Mouse (Mus musculus) forebrain, postnatal 0 days (tissue): ENCODE measurements around the gene Cldn20. TPM values are rescaled to one million over a fixed set of nuclear protein-coding genes. Genes with fewer than 3 reads are reported as not detected.

Source experiments
- ATAC-seq: fragments of 200-750 bp; cut with Nextera tagmentation; 2 replicates; pipeline ENCODE4 v1.8.0; 2017; ENCODE audit warnings: mild to moderate bottlenecking, moderate library complexity
- DNase-seq: peaks from one replicate; pipeline ENCODE4 v3.0.0-alpha.2; 2015
- H3K27ac ChIP-seq: fragments of 300-500 bp; sonication (generic); 2 replicates; pipeline ENCODE4 v1.5.1; 2014; ENCODE audit warnings: low read depth, mild to moderate bottlenecking, antibody characterized with exemption, low read length, moderate library complexity, mixed read lengths
- H3K27me3 ChIP-seq: fragments of 300-500 bp; sonication (generic); 2 replicates; pipeline ENCODE4 v1.6.1; 2014; ENCODE audit warnings: mild to moderate bottlenecking, low read length, mixed read lengths; ENCODE audit not compliant: insufficient read depth
- H3K36me3 ChIP-seq: fragments of 300-500 bp; sonication (generic); 2 replicates; pipeline ENCODE4 v1.6.1; 2014; ENCODE audit warnings: mild to moderate bottlenecking, moderate library complexity; ENCODE audit not compliant: insufficient read depth
- H3K4me1 ChIP-seq: fragments of 300-500 bp; sonication (generic); 2 replicates; pipeline ENCODE4 v1.6.1; 2014; ENCODE audit warnings: antibody characterized with exemption; ENCODE audit not compliant: insufficient read depth
- H3K4me2 ChIP-seq: fragments of 300-500 bp; sonication (generic); 2 replicates; pipeline ENCODE4 v1.6.1; 2014; ENCODE audit warnings: low read depth, mild to moderate bottlenecking, moderate library complexity
- H3K4me3 ChIP-seq: fragments of 300-500 bp; sonication (generic); 2 replicates; pipeline ENCODE4 v1.5.1; 2014; ENCODE audit warnings: low read depth, low read length, mixed read lengths
- H3K9ac ChIP-seq: fragments of 300-500 bp; sonication (generic); 2 replicates; pipeline ENCODE4 v1.6.1; 2014; ENCODE audit warnings: mild to moderate bottlenecking
- H3K9me3 ChIP-seq: fragments of 300-500 bp; sonication (generic); 2 replicates; pipeline ENCODE4 v1.6.1; 2016; ENCODE audit warnings: low read length
- CTCF ChIP-seq: sonication (generic); IDR thresholded peaks from 2 replicates; pipeline ENCODE4 v1.5.1; 2016; ENCODE audit warnings: antibody characterized with exemption, control low read depth, low read depth
- WGBS: fragments of 180-500 bp; shearing (Covaris S2); extraction: QIAGEN DNeasy Blood & Tissue Kit; methylation state at CpG from one replicate; pipeline ENCODE4 v1.1.7; 2014; 5-methylcytosine and 5-hydroxymethylcytosine counted together
- polyA plus RNA-seq: library from polyadenylated mRNA; unstranded; fragments of >200 nt; fragmentation: Nextera tagmentation; extraction: Ambion mirVana; gene quantifications from 2 replicates; pipeline ENCODE4 v1.2.1, GENCODE M21; 2015
- total RNA-seq: library from RNA; depleted of rRNA; stranded (reverse); fragments of >200 nt; gene quantifications from 2 replicates; pipeline ENCODE4 v1.2.3, GENCODE M21; 2014; rRNA removed

The Cldn20 gene
- total RNA-seq = 1.4 and 2.8 TPM in 2 replicates
- polyA plus RNA-seq = 1.6 and 2.0 TPM in 2 replicates

DNA sequence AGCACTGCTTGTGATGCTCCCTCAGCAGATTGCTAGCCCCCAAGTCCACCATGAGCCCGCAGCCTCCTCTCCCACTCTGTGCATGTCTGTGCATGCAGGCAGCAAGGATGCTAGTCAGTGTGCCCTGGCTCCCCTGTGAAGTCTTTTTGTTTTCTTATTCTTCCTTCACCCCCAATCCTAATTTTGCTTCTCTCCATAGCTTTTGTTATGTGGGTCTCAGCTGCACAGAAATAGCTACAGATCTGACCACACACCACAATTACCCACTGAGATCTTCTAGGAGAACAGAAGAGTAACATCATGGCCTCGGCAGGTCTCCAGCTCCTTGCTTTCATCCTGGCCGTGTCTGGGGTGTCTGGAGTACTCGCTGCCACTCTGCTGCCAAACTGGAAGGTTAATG lies at the start of gene Cldn20:
Gene Cldn20 (plus strand): TSS at position 301 of the 400 bp plus-strand sequence.
- no peak within 1 kb of the TSS for H3K9ac ChIP-seq
- no peak within 1 kb of the TSS for H3K4me3 ChIP-seq
- no peak within 1 kb of the TSS for H3K4me2 ChIP-seq
- no peak for TF ChIP-seq CTCF
- no peaks in the 10 kb centered on the region for H3K9me3 ChIP-seq
- DNase-seq (no peak), ATAC-seq (no peak)
- no peak within 1 kb of the TSS for H3K27ac ChIP-seq
- no peaks in the 10 kb centered on the region for H3K27me3 ChIP-seq
- no peaks in the 10 kb centered on the region for H3K4me1 ChIP-seq
- no peaks in the 10 kb centered on the region for H3K36me3 ChIP-seq
- WGBS = 81% methylated on average over 4 of the region's 4 CpGs

DNA sequence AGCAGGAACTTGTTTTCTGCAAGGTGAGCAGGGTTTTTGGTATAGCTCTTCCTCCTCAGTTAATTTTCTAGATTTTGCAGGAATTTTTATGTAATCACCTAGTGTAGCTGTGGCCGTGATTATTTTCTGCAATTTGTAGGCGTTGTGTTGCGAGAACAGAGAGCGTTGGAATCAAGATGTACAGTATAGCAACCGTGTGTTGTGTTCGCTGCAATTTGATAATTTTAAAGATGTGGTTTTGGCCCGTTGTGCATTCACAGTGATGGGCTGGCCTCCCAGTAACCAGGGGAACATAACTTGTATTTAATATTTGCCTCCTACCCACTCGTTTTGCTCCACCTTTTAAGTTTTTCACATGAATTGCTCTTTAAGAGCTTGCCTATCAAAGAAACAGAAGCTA lies 49.3 kb upstream of the Cldn20 start:
- Histone ChIP-seq H3K4me3 (peak overlapping the region; percentile 28), H3K27me3 (no peaks in the 10 kb centered on the region), H3K9ac (peak overlapping the region; percentile 31), H3K27ac (peak overlapping the region; percentile 79), H3K4me2 (peak overlapping the region; percentile 16), H3K4me1 (no peaks in the 10 kb centered on the region), H3K9me3 (no peaks in the 10 kb centered on the region), H3K36me3 (peaks cover 18% of the 10 kb centered on the region; the same call in 1 of the 2 replicates)
- DNase-seq = no peak
- ATAC-seq = no peak
- no peak for TF ChIP-seq CTCF
- 70% methylated on average over 8 of the region's 8 CpGs for WGBS

DNA sequence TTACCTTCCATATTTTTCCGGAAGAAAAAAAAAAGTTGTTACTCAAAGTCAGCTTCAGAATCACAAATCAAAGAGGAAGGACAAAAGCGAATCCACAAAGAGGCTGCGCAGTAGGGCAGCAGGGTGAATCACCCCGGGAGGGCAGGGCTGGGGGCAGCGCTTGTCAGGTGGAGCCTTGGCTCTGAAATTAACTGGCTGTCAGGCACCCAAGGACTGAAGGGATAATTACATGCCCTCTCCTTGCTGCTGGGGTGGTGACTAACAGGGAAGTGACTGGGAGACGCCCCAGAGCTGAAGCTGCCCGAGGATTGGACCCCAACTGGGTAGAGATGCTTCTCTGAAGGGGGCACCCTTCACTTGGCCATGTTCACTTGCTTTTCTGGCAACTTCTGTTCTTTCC lies 46.5 kb upstream of the Cldn20 start:
- no peaks in the 10 kb centered on the region for H3K4me1 ChIP-seq
- no peak for TF ChIP-seq CTCF
- 59% methylated on average over 7 of the region's 7 CpGs for WGBS
- 0 out of 2 replicates have a peak overlapping the region, but pooled peaks have one; percentile 29 for H3K27ac ChIP-seq
- no peaks in the 10 kb centered on the region for H3K27me3 ChIP-seq
- peaks cover 7% of the 10 kb centered on the region; the same call in 1 of the 2 replicates for H3K36me3 ChIP-seq
- no peak for DNase-seq
- H3K9ac ChIP-seq = no peak overlapping the region
- 0 out of 2 replicates have a peak, but pooled peaks have one; percentile 17 for ATAC-seq
- H3K9me3 ChIP-seq = no peaks in the 10 kb centered on the region
- peak overlapping the region; percentile 16 for H3K4me2 ChIP-seq
- H3K4me3 ChIP-seq = 0 out of 2 replicates have a peak overlapping the region, but pooled peaks have one; percentile 4

DNA sequence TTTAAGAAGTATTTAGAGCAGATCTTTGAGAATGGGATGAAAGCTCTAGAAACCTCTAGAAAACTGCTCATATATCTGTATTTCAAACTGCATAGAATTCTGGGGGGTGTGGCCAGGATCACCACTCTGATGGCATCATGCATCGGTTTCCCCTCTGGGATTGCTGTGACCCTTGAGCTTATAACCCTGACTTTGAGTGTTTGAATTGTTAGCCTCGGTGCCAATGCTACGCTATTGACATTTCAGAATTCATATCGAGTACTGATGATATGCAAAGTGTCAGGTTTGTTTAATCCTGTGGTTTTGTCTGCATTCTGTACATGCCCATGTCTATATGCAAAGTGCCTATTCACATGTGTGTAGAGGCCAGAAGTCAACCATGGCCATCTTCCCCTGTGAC lies 45.1 kb upstream of the Cldn20 start:
- TF ChIP-seq CTCF = no peak
- no peak for DNase-seq
- no peaks in the 10 kb centered on the region for H3K9me3 ChIP-seq
- H3K36me3 ChIP-seq = peaks cover 7% of the 10 kb centered on the region; the same call in 1 of the 2 replicates
- ATAC-seq = no peak
- H3K27me3 ChIP-seq = no peaks in the 10 kb centered on the region
- H3K4me2 ChIP-seq = peak overlapping the region; percentile 6; the same call in 1 of the 2 replicates
- H3K4me3 ChIP-seq = no peak overlapping the region
- H3K4me1 ChIP-seq = no peaks in the 10 kb centered on the region
- no peak overlapping the region for H3K27ac ChIP-seq
- WGBS = 89% methylated on average over 4 of the region's 4 CpGs
- H3K9ac ChIP-seq = no peak overlapping the region

DNA sequence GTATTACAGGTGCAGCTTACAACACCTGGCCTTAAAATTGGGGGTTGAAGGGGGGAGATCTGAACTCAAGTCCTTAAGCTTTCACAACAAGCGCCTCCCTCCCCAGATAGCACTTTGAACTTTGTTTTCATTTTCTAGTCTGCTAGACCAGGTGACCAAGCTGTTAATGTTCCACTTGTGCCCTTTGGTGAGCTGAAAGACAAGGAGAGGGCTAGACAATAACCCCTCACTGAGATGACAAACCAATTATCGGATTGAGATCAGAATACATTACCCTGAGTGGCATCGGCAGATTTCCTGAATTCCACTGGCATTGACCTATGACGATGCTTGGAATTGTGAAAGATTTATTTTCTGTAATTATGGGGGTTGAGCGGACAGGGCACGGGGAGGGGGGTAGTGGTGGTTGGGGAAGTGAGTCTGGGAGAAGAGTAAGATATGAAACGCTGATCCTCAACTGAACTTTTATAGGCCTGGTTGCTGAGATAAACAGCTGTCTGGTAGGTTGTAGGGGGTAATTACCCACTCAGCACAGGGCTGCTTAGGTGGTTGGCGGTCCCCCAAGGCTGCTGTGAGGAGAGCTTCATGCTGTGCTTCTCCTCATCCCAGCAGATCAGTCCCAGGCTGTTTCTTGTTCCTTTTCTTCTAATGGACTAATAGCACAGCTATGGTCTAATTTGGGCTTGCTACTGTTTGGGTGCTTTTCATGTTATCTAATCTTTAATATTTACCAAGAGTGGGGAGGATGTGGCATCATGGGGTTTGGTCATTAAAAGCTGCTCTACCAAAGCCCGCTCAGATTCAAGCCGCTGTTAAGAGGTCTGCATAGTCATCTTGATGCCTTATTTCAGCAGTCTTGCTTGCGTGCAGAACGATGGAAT lies 44.4 kb upstream of the Cldn20 start:
- no peaks in the 10 kb centered on the region for H3K9me3 ChIP-seq
- peak; percentile 30; the same call in 1 of the 2 replicates for ATAC-seq
- peaks cover 7% of the 10 kb centered on the region; the same call in 1 of the 2 replicates for H3K36me3 ChIP-seq
- H3K27ac ChIP-seq = no peak overlapping the region; the same call in 1 of the 2 replicates
- peak overlapping the region; percentile 6 for H3K4me2 ChIP-seq
- no peak for TF ChIP-seq CTCF
- H3K4me3 ChIP-seq = no peak overlapping the region
- H3K9ac ChIP-seq = no peak overlapping the region
- DNase-seq = no peak
- no peaks in the 10 kb centered on the region for H3K4me1 ChIP-seq
- no peaks in the 10 kb centered on the region for H3K27me3 ChIP-seq
- 53% methylated on average over 12 of the region's 12 CpGs for WGBS

DNA sequence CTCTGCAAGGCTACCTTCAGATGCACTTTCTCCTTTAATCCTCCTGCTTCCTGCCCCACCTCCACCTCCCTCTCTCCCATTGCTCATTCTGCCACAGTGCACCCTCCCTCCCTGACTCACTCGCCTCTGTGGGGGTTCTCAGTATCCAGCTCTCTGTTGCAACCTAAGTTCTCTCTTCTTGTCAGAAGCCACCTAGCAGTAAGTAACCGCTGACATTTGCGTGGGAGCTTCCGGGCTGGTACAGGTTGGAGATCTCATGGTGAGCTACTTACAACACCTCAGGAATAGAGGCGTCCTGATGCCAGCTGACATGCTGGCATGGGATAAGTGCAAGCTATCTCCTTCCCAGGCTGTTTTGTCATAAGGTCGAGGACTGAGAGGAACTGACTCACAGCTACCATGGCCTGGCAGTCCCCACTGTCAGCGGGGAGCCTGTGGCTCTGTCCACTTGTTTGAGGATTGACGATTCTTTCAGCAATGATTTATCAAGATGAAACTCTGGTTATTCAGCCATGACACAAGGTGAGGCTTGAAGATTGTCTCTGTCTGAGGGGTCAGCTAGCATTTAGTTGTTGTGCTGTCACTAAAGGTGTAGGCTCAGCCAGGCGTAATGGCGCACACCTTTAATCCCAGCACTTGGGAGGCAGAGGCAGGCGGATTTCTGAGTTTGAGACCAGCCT lies 42.0 kb upstream of the Cldn20 start:
- Histone ChIP-seq H3K27ac (no peak overlapping the region), H3K9ac (no peak overlapping the region), H3K4me2 (no peak overlapping the region), H3K4me3 (no peak overlapping the region), H3K36me3 (0 out of 2 replicates have a peak, but pooled peaks cover 4% of the 10 kb centered on the region), H3K27me3 (no peaks in the 10 kb centered on the region), H3K4me1 (no peaks in the 10 kb centered on the region), H3K9me3 (no peaks in the 10 kb centered on the region)
- ATAC-seq (no peak), DNase-seq (no peak)
- 80% methylated on average over 11 of the region's 11 CpGs for WGBS
- TF ChIP-seq CTCF = no peak
